Mouse (Mus musculus) megakaryocyte progenitor cell, adult 5-6 weeks (primary cell): ENCODE results near the gene Pcbp4. TPM values are rescaled to one million over a fixed set of nuclear protein-coding genes. Genes with fewer than 3 reads are reported as not detected.
"Not testable (repeated sequence)": the region's sequence is repeated elsewhere in the genome, so short reads cannot be mapped to it uniquely, and the experiment has no call there.

ENCODE experiments used
- ATAC-seq: replicated peaks from 2 replicates; pipeline ENCODE4 v1.8.0; 2016; ENCODE audit warnings: mild to moderate bottlenecking, moderate TSS enrichment, inconsistent platforms; ENCODE audit not compliant: poor library complexity
- total RNA-seq, 2 experiments: library from RNA; stranded (forward) in 1 of 2; stranded (reverse) in 1 of 2; fragments of 157-497, 149-512 nt in 1 of 2; fragments of 200-1000 nt in 1 of 2; gene quantifications; 2 replicates each; pipeline versions ENCODE4 v1.2.3 to v1.2.4; 2015 to 2017

Gene Pcbp4
- total RNA-seq, 2 experiments from 2014 or later, result 0.91 to 0.96 TPM

DNA sequence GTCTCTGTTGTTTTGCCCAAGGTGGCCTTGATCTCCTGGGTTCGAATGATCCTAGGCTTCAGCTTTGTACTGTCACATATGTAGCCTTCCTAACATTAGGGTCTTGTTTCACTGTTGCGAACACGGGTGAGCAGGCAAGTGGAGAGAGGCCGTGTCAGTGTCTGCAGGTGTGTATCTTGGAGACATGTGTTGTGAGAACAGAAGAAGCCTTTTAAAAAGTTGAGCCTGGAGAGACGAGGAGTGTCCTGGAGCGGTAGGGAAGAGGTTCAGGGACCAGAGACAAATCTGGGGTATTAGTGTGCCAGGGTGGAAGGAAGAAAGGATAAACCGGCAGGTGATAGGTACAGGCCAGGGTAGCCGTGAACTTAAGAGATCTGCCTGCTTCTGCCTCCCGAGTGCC, 25.0 kb downstream of the Pcbp4 start:
- ATAC-seq, result no peak

DNA sequence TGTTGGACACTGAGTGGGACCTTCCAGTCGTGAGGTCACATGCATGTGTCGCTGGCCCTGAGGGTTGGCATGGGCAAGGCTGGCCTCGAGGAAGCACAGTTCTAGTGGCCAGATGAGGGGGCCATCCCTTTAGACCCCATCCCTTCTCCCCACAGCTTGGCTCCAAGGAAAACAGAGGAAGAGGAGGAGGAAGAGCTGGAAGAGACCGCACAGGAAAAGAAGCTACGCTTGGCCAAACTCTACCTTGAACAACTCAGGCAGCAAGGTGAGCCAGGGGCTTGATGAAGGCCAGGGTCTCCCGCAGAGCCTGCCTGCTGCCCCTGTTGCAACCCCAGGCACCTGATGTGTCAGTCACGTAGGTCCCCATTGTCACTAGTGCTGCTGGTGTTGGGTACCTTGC, 27.4 kb downstream of the Pcbp4 start:
- no peak for ATAC-seq

DNA sequence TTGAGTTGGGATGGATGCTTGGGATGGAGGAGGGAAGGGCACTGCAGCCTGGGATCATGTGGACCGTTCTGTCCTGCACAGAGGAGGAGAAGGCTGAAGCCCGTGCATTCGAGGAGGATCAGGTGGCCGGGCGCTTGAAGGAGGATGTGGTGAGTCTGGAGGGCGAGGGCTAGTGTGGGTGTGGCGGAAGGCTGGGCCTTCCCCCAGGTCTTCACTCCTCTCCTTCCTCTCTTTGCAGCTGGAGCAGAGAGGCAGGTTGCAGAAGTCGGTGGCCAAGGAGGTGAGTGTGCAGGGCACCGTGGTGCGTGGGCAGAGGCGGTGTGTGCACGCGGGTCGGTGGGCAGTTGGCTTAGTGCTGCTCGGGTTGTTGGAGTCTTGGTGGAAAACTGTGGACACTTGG, 28.0 kb downstream of the Pcbp4 start:
- peak; percentile 14; the same call in 1 of the 2 replicates for ATAC-seq

DNA sequence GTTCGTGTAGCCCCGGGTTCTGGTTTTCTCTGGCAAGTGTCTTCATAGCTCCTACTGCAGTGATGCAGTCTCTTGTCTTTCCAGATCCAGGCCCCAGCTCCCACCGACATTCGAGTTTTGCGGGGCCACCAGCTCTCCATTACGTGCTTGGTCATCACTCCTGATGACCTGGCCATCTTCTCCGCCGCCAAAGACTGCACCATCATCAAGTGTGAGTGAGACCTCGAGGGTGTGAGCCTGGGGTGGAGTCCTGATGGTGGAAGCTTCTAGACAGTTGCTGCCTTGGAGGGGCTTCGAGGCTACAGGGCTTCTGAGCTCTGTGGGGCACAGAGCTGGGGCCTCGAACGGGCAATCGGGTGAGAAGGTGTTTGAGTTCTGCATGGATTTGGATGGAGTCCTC, 28.6 kb downstream of the Pcbp4 start:
- no peak for ATAC-seq

DNA sequence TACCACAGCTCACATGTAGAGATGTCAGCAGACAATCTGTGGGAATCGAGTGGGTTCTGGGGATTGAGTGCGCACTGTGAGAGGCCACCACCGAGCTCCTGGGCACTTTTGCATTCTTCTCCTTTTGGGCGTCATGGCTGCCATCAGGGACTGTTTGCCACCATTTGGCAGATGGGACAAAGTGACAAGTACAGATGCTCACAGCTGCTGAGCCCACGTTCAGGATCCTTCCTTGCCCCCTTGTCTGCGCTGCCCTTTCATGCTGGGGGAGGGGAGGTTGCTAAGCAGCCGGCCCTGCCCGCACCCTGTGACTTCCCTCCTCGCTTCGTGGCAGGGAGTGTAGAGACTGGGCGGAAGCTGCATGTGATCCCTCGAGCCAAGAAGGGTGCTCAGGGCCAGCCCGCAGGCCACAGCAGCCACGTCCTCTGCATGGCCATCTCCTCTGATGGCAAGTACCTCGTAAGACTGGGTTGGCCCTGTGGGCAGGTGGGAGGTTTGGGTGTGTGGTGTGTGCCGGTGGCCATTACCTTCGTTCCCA, 29.6 kb downstream of the Pcbp4 start:
- no peak for ATAC-seq

DNA sequence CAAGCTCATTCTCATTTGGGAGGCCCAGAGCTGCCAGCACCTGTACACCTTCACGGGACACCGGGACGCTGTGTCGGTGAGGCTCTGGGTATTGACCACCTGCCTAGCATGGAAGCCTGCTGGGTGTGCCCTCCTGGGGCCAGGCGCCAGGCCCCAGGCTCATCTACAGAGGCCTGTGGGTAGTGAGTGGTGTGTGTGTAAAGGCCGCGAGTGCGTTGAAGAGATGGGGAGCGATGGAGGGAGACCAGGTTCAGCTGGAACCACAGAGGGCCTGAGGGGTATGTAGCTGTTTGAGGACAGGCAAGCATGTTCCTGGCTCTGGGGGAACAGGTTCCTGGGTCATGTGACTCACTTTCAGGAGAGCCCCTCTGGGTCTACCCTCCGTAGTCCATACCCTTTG, 30.0 kb downstream of the Pcbp4 start:
- no peak for ATAC-seq

DNA sequence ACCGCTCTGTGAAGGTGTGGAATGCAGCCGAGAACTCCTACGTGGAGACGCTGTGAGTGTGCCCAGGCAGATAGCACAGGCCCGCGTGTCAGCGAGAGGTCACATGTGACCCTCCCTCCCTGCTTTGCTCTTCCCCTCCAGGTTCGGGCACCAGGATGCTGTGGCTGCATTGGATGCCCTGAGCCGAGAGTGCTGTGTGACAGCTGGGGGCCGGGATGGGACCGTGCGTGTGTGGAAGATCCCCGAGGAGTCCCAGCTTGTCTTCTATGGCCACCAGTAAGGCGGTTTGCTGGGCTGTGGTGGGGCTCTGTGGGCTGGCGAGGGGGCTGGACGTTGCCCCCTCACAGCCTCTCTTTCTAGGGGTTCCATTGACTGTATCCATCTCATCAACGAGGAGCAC, 30.5 kb downstream of the Pcbp4 start:
- ATAC-seq, result no peak

DNA sequence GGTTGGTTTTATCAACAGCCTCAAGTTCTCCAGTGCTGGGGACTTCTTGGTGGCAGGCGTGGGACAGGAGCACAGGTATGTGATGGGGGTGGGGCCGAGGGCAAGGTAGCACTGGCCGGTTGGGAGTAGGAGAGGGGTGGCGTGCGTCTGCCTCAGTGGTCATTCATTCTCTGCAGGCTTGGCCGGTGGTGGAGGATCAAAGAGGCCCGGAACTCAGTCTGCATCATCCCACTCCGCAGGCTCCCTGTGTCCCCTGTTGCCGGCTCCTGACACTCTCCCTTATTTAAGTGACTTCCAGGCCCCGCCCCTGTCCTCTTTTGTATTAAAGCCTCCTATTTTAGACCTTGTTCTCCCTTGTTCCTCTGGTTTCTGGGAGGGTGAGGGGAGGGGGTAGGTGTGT, 32.0 kb downstream of the Pcbp4 start:
- ATAC-seq, result no peak

DNA sequence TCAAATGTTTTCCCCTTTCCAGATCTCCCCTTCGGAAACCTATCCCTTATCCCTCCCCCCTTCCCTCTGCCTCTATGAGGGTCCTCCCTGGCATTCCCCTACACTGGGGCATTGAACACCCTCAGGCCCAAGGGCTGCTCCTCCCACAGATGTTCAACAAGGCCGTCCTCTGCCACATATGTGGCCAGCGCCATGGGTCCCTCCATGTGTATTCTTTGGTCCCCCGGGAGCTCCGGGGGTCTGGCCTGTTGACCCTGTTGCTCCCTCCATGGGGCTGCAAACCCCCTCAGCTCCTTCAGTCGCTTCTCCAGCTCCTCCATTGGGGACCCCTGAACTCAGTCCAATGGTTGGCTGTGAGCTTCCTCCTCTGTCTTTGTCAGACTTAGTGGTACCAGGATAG, 34.5 kb downstream of the Pcbp4 start:
- ATAC-seq, result not testable (repeated sequence)

DNA sequence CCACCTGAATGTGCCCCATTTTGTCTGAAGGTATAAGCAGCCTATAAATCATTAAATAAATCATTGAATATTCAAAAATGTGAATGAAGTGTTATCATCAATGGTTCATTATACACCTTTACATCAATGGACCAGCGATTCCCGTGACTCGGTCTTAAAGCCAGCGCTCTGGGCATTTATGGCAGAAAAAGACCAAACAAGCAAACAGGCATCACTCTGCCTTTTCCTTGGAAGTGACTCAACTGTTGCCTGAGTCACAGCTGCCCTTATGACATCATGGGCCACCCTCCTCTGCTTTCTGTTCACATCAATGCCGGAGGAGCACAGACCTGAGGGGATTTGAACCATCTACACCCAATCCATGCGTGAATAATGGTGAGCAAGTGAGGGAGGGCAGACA, 46.6 kb downstream of the Pcbp4 start, which contains the start of gene Iqcf1:
TSS of gene Iqcf1 (plus strand) at position 301 of the 400 bp plus-strand sequence.
- ATAC-seq, result no peak

DNA sequence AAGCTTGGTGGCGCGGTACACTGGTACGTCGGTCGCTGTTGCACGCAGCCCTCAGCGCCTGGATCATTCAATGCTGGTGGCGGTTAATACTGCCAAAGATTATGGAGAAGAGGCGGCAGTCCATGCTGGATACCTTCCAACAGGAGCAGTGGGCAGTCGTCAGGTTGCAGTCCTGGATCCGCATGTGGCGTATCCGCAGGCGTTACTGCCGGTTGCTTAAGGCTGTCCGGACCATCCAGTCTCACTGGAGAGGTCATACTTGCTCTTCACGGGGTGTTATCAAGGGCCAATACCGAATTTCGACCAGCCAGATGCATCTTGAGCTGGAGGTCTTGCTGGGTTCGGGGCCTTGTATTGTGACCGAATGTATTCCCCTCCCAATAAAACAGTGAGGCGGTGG, 48.8 kb downstream of the Pcbp4 start:
- ATAC-seq, result no peak

DNA sequence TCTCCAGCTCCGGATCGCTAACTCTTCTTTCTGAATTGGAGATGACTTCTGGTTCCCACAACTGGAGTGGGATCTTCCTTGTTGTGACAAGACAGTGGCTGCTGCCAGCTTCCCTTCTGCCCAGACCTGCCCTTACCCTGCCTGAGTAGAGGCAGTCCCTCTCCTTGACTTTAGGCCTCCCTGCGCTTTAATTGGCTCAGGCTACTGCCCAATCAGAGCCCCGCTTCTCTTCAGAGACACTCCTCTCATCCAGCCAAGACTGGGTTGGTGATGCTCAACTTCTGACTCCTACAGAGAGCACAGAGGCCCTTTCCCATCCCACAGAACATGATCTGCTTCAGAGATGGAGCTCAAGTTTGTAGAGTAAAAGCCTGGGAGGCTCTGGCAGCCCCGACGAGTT, 51.2 kb downstream of the Pcbp4 start:
- no peak for ATAC-seq

DNA sequence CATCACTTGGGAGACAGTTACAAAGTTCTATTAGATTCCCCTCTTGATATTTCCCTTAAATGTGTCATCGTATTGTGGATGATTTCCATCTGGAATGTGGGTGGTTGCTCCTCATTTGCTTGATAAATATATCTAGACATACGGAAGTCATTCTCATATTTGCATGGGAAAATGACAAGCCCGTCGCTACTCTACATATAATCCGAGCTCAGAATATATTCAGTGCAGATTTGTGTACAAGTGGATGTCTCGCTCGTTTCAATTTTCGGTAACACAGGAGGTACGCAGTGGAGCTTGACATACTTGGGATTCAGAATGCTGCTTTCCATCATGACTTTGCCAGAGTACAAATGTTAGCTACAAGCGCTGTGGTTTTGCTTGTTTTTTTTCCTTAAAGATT, 56.3 kb downstream of the Pcbp4 start:
- no peak for ATAC-seq

DNA sequence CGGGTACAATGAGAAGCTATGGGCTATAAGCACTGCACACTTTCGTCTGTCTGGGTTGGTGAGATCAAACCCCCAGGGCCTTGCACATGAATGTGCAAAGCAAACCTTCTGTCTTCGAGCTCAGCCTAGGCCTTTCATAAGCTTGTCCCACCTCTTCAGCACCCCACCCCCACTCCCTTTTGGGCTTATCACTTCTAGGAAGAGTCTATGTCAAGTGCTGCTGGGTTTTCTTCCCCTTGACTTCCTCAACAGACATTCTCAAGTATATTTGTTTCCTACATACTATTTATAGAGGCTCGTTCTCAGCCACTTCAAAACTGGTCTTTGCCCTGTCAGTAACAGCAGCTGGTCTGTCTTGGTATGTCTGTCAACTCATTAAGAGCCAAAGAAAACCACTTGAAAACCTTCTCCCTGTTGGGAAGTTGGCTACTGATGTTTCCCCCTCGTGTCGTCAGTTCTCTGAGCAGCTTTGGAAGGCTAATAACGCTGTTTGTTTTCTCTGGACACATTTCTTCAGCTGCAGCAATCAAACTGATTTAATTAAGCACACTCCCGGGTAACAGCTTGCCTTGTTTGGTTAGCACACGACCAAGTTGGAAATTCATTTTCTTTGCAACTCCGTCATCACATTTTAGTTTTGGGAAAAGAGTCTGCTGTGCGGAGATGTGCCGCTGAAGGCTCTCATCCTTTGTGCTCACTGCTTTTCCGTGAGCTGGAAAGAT, 59.8 kb downstream of the Pcbp4 start:
- no peak for ATAC-seq

DNA sequence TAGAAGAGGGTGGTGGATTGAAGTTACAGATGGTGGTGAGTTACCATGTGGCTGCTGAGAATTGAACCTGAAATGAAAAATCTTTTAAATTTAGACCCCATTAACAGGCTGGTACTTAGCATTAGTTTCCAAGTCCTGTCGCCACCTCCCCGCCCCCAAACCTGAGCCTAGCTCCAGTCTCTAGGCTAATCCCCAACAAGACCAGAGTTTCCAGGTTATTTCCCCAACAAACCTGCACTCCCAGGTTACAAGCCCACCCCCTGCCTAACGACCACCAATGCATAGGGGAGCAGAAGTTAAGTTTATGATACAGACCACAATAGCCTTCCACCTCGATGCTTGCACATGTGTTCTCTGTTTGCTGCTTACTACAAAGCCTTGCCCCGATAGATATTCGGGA, 60.5 kb downstream of the Pcbp4 start:
- ATAC-seq, result no peak

Other genes with a start within 250 kb of the Pcbp4 start
- 2.2 and 4.5 TPM in 2 replicates for gene Tlr9, start 230.7 kb upstream of the Pcbp4 start, total RNA-seq (2015)
- 0.37 and 0.46 TPM in 2 replicates for gene Tlr9, start 230.7 kb upstream of the Pcbp4 start, total RNA-seq (2017)
- 559 and 576 TPM in 2 replicates for gene Alas1, start 204.6 kb upstream of the Pcbp4 start, total RNA-seq (2015)
- gene Alas1, start 204.6 kb upstream of the Pcbp4 start, total RNA-seq (2017), result 961 and 988 TPM in 2 replicates
- 38.9 and 50.1 TPM in 2 replicates for gene Poc1a, start 172.2 kb upstream of the Pcbp4 start, total RNA-seq (2015)
- 33.2 and 43.8 TPM in 2 replicates for gene Poc1a, start 172.2 kb upstream of the Pcbp4 start, total RNA-seq (2017)
- gene Dusp7, start 84.7 kb upstream of the Pcbp4 start, total RNA-seq (2015), result 31.6 and 41.9 TPM in 2 replicates
- gene Dusp7, start 84.7 kb upstream of the Pcbp4 start, total RNA-seq (2017), result 10.8 and 15.0 TPM in 2 replicates
- 3,403 and 3,618 TPM in 2 replicates for gene Rpl29, start 23.8 kb upstream of the Pcbp4 start, total RNA-seq (2015)
- 1,606 and 1,752 TPM in 2 replicates for gene Rpl29, start 23.8 kb upstream of the Pcbp4 start, total RNA-seq (2017)
- gene Acy1, start 15.0 kb upstream of the Pcbp4 start, total RNA-seq (2015), result 13.7 TPM in 2 replicates
- 27.2 and 31.3 TPM in 2 replicates for gene Acy1, start 15.0 kb upstream of the Pcbp4 start, total RNA-seq (2017)
- gene Abhd14b, start 5.8 kb upstream of the Pcbp4 start, total RNA-seq (2015), result 15.8 and 19.1 TPM in 2 replicates
- gene Abhd14b, start 5.8 kb upstream of the Pcbp4 start, total RNA-seq (2017), result 8.4 and 11.7 TPM in 2 replicates
- 21.3 and 23.4 TPM in 2 replicates for gene Abhd14a, start 5.6 kb upstream of the Pcbp4 start, total RNA-seq (2015)
- 27.3 and 30.2 TPM in 2 replicates for gene Abhd14a, start 5.6 kb upstream of the Pcbp4 start, total RNA-seq (2017)
- gene Gpr62, start 12.6 kb downstream of the Pcbp4 start, total RNA-seq (2015), result not detected in 2 replicates
- not detected in 2 replicates for gene Gpr62, start 12.6 kb downstream of the Pcbp4 start, total RNA-seq (2017)
- gene Rrp9, start 22.7 kb downstream of the Pcbp4 start, total RNA-seq (2015), result 18.9 and 21.3 TPM in 2 replicates
- gene Rrp9, start 22.7 kb downstream of the Pcbp4 start, total RNA-seq (2017), result 45.2 and 50.1 TPM in 2 replicates
- 5.9 and 7.0 TPM in 2 replicates for gene Parp3, start 23.7 kb downstream of the Pcbp4 start, total RNA-seq (2015)
- gene Parp3, start 23.7 kb downstream of the Pcbp4 start, total RNA-seq (2017), result 8.0 and 12.1 TPM in 2 replicates
- not detected in 2 replicates for gene Iqcf1, start 46.7 kb downstream of the Pcbp4 start, total RNA-seq (2015)
- gene Iqcf1, start 46.7 kb downstream of the Pcbp4 start, total RNA-seq (2017), result not detected in 2 replicates
- gene Iqcf5, start 61.3 kb downstream of the Pcbp4 start, total RNA-seq (2015), result not detected in 2 replicates
- not detected in 2 replicates for gene Iqcf5, start 61.3 kb downstream of the Pcbp4 start, total RNA-seq (2017)
- not detected in 2 replicates for gene Iqcf3, start 108.3 kb downstream of the Pcbp4 start, total RNA-seq (2015)
- not detected in 2 replicates for gene Iqcf3, start 108.3 kb downstream of the Pcbp4 start, total RNA-seq (2017)
- not detected in 2 replicates for gene Iqcf4, start 117.7 kb downstream of the Pcbp4 start, total RNA-seq (2015)
- gene Iqcf4, start 117.7 kb downstream of the Pcbp4 start, total RNA-seq (2017), result not detected in 2 replicates
- not detected in 2 replicates for gene Iqcf6, start 173.3 kb downstream of the Pcbp4 start, total RNA-seq (2015)
- not detected in 2 replicates for gene Iqcf6, start 173.3 kb downstream of the Pcbp4 start, total RNA-seq (2017)
- gene Grm2, start 202.8 kb downstream of the Pcbp4 start, total RNA-seq (2015), result not detected in 2 replicates
- not detected in 2 replicates for gene Grm2, start 202.8 kb downstream of the Pcbp4 start, total RNA-seq (2017)
- 12.1 and 14.8 TPM in 2 replicates for gene Tex264, start 232.6 kb downstream of the Pcbp4 start, total RNA-seq (2015)
- 19.6 and 21.9 TPM in 2 replicates for gene Tex264, start 232.6 kb downstream of the Pcbp4 start, total RNA-seq (2017)